Mouse (Mus musculus): ENCODE measurements around the gene Zfp112. TPM values are rescaled to one million over a fixed set of nuclear protein-coding genes. Genes with fewer than 3 reads are reported as not detected.

Gene Zfp112
- polyA plus RNA-seq, 1 experiment from 2014 or later, result 11.3 TPM

GRCm38 (mm10) chr7:24116655-24117054 lies 4.5 kb downstream of the Zfp112 start:
- no peak overlapping the region for H3K9ac ChIP-seq
- H3K9me3 ChIP-seq, result no peaks in the 10 kb centered on the region
- no peak for ATAC-seq (replicated peaks)
- peaks cover 6% of the 10 kb centered on the region; the same call in 1 of the 2 replicates for H3K4me1 ChIP-seq
- no peaks in the 10 kb centered on the region for H3K36me3 ChIP-seq (replicated peaks)
- no peaks in the 10 kb centered on the region for H3K27me3 ChIP-seq (replicated peaks)
- H3K4me2 ChIP-seq, result no peak overlapping the region
- WGBS, result 83% methylated on average over 4 of the region's 4 CpGs
- no peak overlapping the region for H3K27ac ChIP-seq
- no peak overlapping the region for H3K4me3 ChIP-seq

- peak overlapping the region; percentile 76 for H3K27ac ChIP-seq
- peaks cover 17% of the 10 kb centered on the region for H3K36me3 ChIP-seq (replicated peaks)
- 12% methylated on average over 6 of the region's 6 CpGs for WGBS
- no peaks in the 10 kb centered on the region for H3K9me3 ChIP-seq
- H3K4me1 ChIP-seq, result peaks cover 26% of the 10 kb centered on the region
- peak; percentile 67 for ATAC-seq (replicated peaks)
- peak overlapping the region; percentile 82 for H3K9ac ChIP-seq
- H3K4me2 ChIP-seq, result peak overlapping the region; percentile 78
- H3K27me3 ChIP-seq (replicated peaks), result no peaks in the 10 kb centered on the region
- peak overlapping the region; percentile 68 for H3K4me3 ChIP-seq
Measured at GRCm38 (mm10) chr7:24133425-24133995, 21.4 kb downstream of the Zfp112 start.

GRCm38 (mm10) chr7:24133996-24134828 lies 22.1 kb downstream of the Zfp112 start, which contains the start of gene Zfp235:
Zfp235 (plus strand) TSS chr7:24134169.
- H3K27ac ChIP-seq, result peak within 1 kb of the TSS; percentile 76
- H3K9me3 ChIP-seq, result no peaks in the 10 kb centered on the region
- H3K27me3 ChIP-seq (replicated peaks), result no peaks in the 10 kb centered on the region
- H3K36me3 ChIP-seq (replicated peaks), result peaks cover 23% of the 10 kb centered on the region
- ATAC-seq (replicated peaks), result peak; percentile 97
- H3K4me2 ChIP-seq, result peak within 1 kb of the TSS; percentile 78
- peak within 1 kb of the TSS; percentile 82 for H3K9ac ChIP-seq
- H3K4me1 ChIP-seq, result peaks cover 26% of the 10 kb centered on the region
- 5% methylated on average over 32 of the region's 32 CpGs for WGBS
- peak within 1 kb of the TSS; percentile 68 for H3K4me3 ChIP-seq

GRCm38 (mm10) chr7:24142566-24142965 lies 30.5 kb downstream of the Zfp112 start:
- 91% methylated on average over 6 of the region's 6 CpGs for WGBS
- no peak for ATAC-seq (replicated peaks)
- no peak overlapping the region for H3K4me3 ChIP-seq
- no peaks in the 10 kb centered on the region for H3K27me3 ChIP-seq (replicated peaks)
- no peak overlapping the region for H3K9ac ChIP-seq
- H3K36me3 ChIP-seq (replicated peaks), result peaks cover 48% of the 10 kb centered on the region
- no peak overlapping the region for H3K4me2 ChIP-seq
- no peaks in the 10 kb centered on the region for H3K4me1 ChIP-seq
- no peaks in the 10 kb centered on the region for H3K9me3 ChIP-seq
- no peak overlapping the region for H3K27ac ChIP-seq

GRCm38 (mm10) chr7:24153272-24153671 lies 41.2 kb downstream of the Zfp112 start:
- H3K4me2 ChIP-seq, result no peak overlapping the region
- no peak overlapping the region for H3K4me3 ChIP-seq

GRCm38 (mm10) chr7:24172191-24172590 lies 60.1 kb downstream of the Zfp112 start:
- ATAC-seq (replicated peaks), result no peak
- Histone ChIP-seq H3K9ac (no peak overlapping the region), H3K27ac (no peak overlapping the region), H3K4me3 (no peak overlapping the region), H3K9me3 (no peaks in the 10 kb centered on the region), H3K4me1 (peaks cover 10% of the 10 kb centered on the region; the same call in 1 of the 2 replicates), H3K36me3 (replicated peaks) (no peaks in the 10 kb centered on the region), H3K27me3 (replicated peaks) (no peaks in the 10 kb centered on the region), H3K4me2 (no peak overlapping the region)
- whole genome bisulfite sequencing, result 68% methylated on average over 4 of the region's 4 CpGs

More at GRCm38 (mm10) chr7:24153272-24153671, 41.2 kb downstream of the Zfp112 start:
- Histone ChIP-seq H3K9me3 (no peaks in the 10 kb centered on the region), H3K4me1 (no peaks in the 10 kb centered on the region), H3K27ac (no peak overlapping the region), H3K27me3 (replicated peaks) (no peaks in the 10 kb centered on the region), H3K36me3 (replicated peaks) (no peaks in the 10 kb centered on the region), H3K9ac (no peak overlapping the region)
- ATAC-seq (replicated peaks), result no peak
- WGBS, result 5% methylated on average over 1 of the region's 1 CpGs

- H3K4me1 ChIP-seq, result peaks cover 10% of the 10 kb centered on the region; the same call in 1 of the 2 replicates
- peak within 1 kb of the TSS; percentile 57 for H3K4me2 ChIP-seq
- peak within 1 kb of the TSS; percentile 58 for H3K4me3 ChIP-seq
- H3K9me3 ChIP-seq, result no peaks in the 10 kb centered on the region
- ATAC-seq (replicated peaks), result peak; percentile 93
- no peaks in the 10 kb centered on the region for H3K36me3 ChIP-seq (replicated peaks)
- H3K9ac ChIP-seq, result peak within 1 kb of the TSS; percentile 59
- 12% methylated on average over 23 of the region's 23 CpGs for WGBS
- peak within 1 kb of the TSS; percentile 76 for H3K27ac ChIP-seq
- H3K27me3 ChIP-seq (replicated peaks), result no peaks in the 10 kb centered on the region
Measured at GRCm38 (mm10) chr7:24174618-24175336, 62.7 kb downstream of the Zfp112 start, which contains the start of gene Zfp114. Zfp114 (plus strand) TSS chr7:24175060.

GRCm38 (mm10) chr7:24175337-24175711 lies 63.2 kb downstream of the Zfp112 start:
- H3K4me2 ChIP-seq, result peak overlapping the region; percentile 57
- peak overlapping the region; percentile 58 for H3K4me3 ChIP-seq
- 61% methylated on average over 6 of the region's 6 CpGs for WGBS
- peak overlapping the region; percentile 76; the same call in 1 of the 2 replicates for H3K27ac ChIP-seq
- H3K9me3 ChIP-seq, result no peaks in the 10 kb centered on the region
- H3K4me1 ChIP-seq, result peaks cover 10% of the 10 kb centered on the region; the same call in 1 of the 2 replicates
- H3K27me3 ChIP-seq (replicated peaks), result no peaks in the 10 kb centered on the region
- H3K36me3 ChIP-seq (replicated peaks), result no peaks in the 10 kb centered on the region
- peak; percentile 57; the same call in 1 of the 2 replicates for ATAC-seq (replicated peaks)
- H3K9ac ChIP-seq, result peak overlapping the region; percentile 59; the same call in 1 of the 2 replicates

Other genes with a start within 250 kb of the Zfp112 start
- gene Vmn1r177, start 245.9 kb upstream of the Zfp112 start, polyA plus RNA-seq (2015; fragmentation: Nextera tagmentation; extraction: Ambion mirVana), result not detected in 2 replicates
- not detected in 2 replicates for gene Vmn1r178, start 220.3 kb upstream of the Zfp112 start, polyA plus RNA-seq (2015; fragmentation: Nextera tagmentation; extraction: Ambion mirVana)
- not detected in 2 replicates for gene Vmn1r179, start 185.3 kb upstream of the Zfp112 start, polyA plus RNA-seq (2015; fragmentation: Nextera tagmentation; extraction: Ambion mirVana)
- gene Vmn1r180, start 161.7 kb upstream of the Zfp112 start, polyA plus RNA-seq (2015; fragmentation: Nextera tagmentation; extraction: Ambion mirVana), result not detected in 2 replicates
- not detected in 2 replicates for gene Vmn1r181, start 137.7 kb upstream of the Zfp112 start, polyA plus RNA-seq (2015; fragmentation: Nextera tagmentation; extraction: Ambion mirVana)
- not detected in 2 replicates for gene V1rd19, start 110.6 kb upstream of the Zfp112 start, polyA plus RNA-seq (2015; fragmentation: Nextera tagmentation; extraction: Ambion mirVana)
- gene Vmn1r183, start 59.1 kb upstream of the Zfp112 start, polyA plus RNA-seq (2015; fragmentation: Nextera tagmentation; extraction: Ambion mirVana), result 0.01 TPM in 1 of 2 replicates, not detected in the other
- gene Zfp180, start 30.4 kb upstream of the Zfp112 start, polyA plus RNA-seq (2015; fragmentation: Nextera tagmentation; extraction: Ambion mirVana), result 40.1 and 44.1 TPM in 2 replicates
- 26.1 and 26.3 TPM in 2 replicates for gene Zfp235, start 21.9 kb downstream of the Zfp112 start, polyA plus RNA-seq (2015; fragmentation: Nextera tagmentation; extraction: Ambion mirVana)
- 5.6 and 5.7 TPM in 2 replicates for gene Zfp114, start 62.7 kb downstream of the Zfp112 start, polyA plus RNA-seq (2015; fragmentation: Nextera tagmentation; extraction: Ambion mirVana)
- 5.4 and 6.9 TPM in 2 replicates for gene Zfp111, start 99.1 kb downstream of the Zfp112 start, polyA plus RNA-seq (2015; fragmentation: Nextera tagmentation; extraction: Ambion mirVana)
- gene Zfp109, start 125.2 kb downstream of the Zfp112 start, polyA plus RNA-seq (2015; fragmentation: Nextera tagmentation; extraction: Ambion mirVana), result 5.2 and 5.9 TPM in 2 replicates
- gene Zfp108, start 142.5 kb downstream of the Zfp112 start, polyA plus RNA-seq (2015; fragmentation: Nextera tagmentation; extraction: Ambion mirVana), result 7.0 and 7.9 TPM in 2 replicates
- gene Zfp93, start 158.1 kb downstream of the Zfp112 start, polyA plus RNA-seq (2015; fragmentation: Nextera tagmentation; extraction: Ambion mirVana), result 8.3 and 9.6 TPM in 2 replicates
- gene Zfp61, start 188.9 kb downstream of the Zfp112 start, polyA plus RNA-seq (2015; fragmentation: Nextera tagmentation; extraction: Ambion mirVana), result 47.2 and 48.6 TPM in 2 replicates
- 23.6 and 24.5 TPM in 2 replicates for gene Zfp94, start 204.4 kb downstream of the Zfp112 start, polyA plus RNA-seq (2015; fragmentation: Nextera tagmentation; extraction: Ambion mirVana)
- 0.48 TPM in 1 of 2 replicates, not detected in the other for gene Tescl, start 221.6 kb downstream of the Zfp112 start, polyA plus RNA-seq (2015; fragmentation: Nextera tagmentation; extraction: Ambion mirVana)
- gene Lypd5, start 236.9 kb downstream of the Zfp112 start, polyA plus RNA-seq (2015; fragmentation: Nextera tagmentation; extraction: Ambion mirVana), result not detected in 2 replicates

Measured in midbrain, embryonic 15.5 days (tissue).